Mouse (Mus musculus) ES-Bruce4 (cell line): ENCODE data around the gene Dirc2.

Experiments used
- CTCF ChIP-seq: IDR thresholded peaks from one replicate; pipeline ENCODE4 v1.8.1; 2011; ENCODE audit warnings: low read depth, low read length
- EP300 ChIP-seq: IDR thresholded peaks from 2 replicates; pipeline ENCODE4 v1.6.1; 2011; ENCODE audit warnings: low read depth, low read length; ENCODE audit not compliant: insufficient read depth
- POLR2A ChIP-seq: IDR thresholded peaks from one replicate; pipeline ENCODE4 v1.8.1; 2011; ENCODE audit warnings: low read length; ENCODE audit not compliant: insufficient read depth

DNA sequence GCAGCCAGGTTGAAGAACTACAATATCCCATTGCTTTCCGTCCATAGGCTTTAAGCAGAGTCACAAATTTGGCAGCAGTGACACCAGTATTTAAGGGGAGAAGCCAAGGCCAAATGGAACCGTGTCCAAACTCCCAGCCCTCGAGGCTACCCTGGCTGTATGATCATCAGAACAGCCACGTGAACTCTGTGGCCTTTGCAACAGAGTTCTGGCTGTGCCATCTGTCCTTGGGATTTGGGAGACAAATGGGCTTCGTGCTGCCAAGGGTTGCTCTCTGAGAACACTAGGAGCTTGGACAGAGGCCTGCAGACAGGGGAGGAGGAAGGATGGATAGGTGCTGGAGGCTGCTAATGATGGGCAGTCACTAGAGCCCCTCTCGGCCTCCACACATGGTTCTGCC is 117.0 kb downstream of the Dirc2 start:
- TF ChIP-seq POLR2A: no peak
- TF ChIP-seq CTCF: no peak
- no peak for TF ChIP-seq EP300
